ENCODE assay signal across 10 mouse cellular contexts in the genomic region with DNA sequence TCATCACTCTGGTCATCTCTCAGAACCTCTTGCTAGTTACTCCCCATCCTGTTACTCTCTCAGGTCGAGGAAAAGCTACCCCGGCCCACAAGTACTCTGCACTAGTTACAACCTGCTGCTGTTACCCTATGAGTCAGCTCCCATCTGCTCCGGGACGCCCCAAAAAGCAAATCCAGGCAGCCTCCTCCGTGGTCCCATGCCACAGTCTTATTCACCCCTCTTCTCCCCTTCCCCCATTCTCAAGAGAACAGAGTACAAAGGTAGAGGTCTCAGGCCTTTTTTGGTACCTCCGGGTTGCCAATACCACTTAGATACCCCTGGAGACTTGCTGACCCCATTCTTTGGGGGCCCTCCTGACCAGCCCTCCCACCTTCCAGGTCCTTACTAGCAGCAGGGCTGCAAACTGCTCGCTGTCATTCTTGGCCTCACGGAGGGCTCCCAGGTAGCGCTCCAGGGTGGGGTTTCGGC. TPM values are rescaled to one million over a fixed set of nuclear protein-coding genes. Genes with fewer than 3 reads are reported as not detected.
DNase-seq lines count a peak whose midpoint lies in the region; ATAC-seq and TF ChIP-seq lines count a peak whose summit lies in the region.
"Had no signal": no experiment of that assay in that cellular context is flagged by ENCODE, and none has a peak within 500 bp of the region (broad histone marks: within the 10 kb centered on the region; RNA-seq: fewer than 3 reads in every experiment).

No protein-coding gene starts in this region.

- peaks cover 34% of the 10 kb centered on the region for H3K36me3 ChIP-seq in heart, embryonic 14.5 days (ENCODE audit: control insufficient read depth, insufficient read depth, low read length)
- H3K36me3 ChIP-seq in CH12.LX (replicated peaks in 1 of 2; ENCODE audit: control insufficient read depth in 1 of 2, insufficient read depth in 1 of 2, low read length in 1 of 2) = peaks cover 34 to 50% of the 10 kb centered on the region in 2 experiments
- H3K36me3 ChIP-seq in forebrain, embryonic 12.5 days (replicated peaks) = peaks cover 33% of the 10 kb centered on the region
- peaks cover 31% of the 10 kb centered on the region for H3K36me3 ChIP-seq in limb, embryonic 14.5 days (ENCODE audit: control insufficient read depth, insufficient read depth, low read length)

- peaks cover 17% of the 10 kb centered on the region for H3K79me2 ChIP-seq in CH12.LX (replicated peaks; ENCODE audit: control insufficient read depth, extremely low read depth, insufficient read depth, poor library complexity, severe bottlenecking)

- peak overlapping the region; percentile 84; the same call in 1 of the 2 replicates for H3K9ac ChIP-seq in heart, embryonic 14.5 days (ENCODE audit: low read length)
- no peak overlapping the region for H3K9ac ChIP-seq in CH12.LX (ENCODE audit: insufficient read depth, low read depth)
- H3K9ac ChIP-seq in forebrain, embryonic 12.5 days = peak overlapping the region; percentile 91
- no peak overlapping the region for H3K9ac ChIP-seq in limb, embryonic 14.5 days (ENCODE audit: low read depth, low read length, severe bottlenecking)

- dilution Hi-C loops in CH12.LX (cut with MboI; ENCODE audit: extremely low pct_ligation_motif_present, extremely low pct_unique_long_range_greater_than_20kb, low sequenced_read_pairs) = no loop called here

- H3K4me3 ChIP-seq in heart, embryonic 14.5 days (ENCODE audit: control insufficient read depth in 1 of 2, insufficient read depth in 1 of 2, low read depth in 1 of 2, low read length in 2 of 2) = peak overlapping the region in 1 of 2 experiments; percentile 88; a peak in 2 of 4 replicates
- H3K4me3 ChIP-seq in CH12.LX (replicated peaks in 1 of 3; ENCODE audit: low read depth in 2 of 3, low read length in 2 of 3, poor library complexity in 1 of 3) = no peak overlapping the region
- peak overlapping the region; percentile 76 for H3K4me3 ChIP-seq in forebrain, embryonic 12.5 days (replicated peaks)
- H3K4me3 ChIP-seq in limb, embryonic 14.5 days (replicated peaks; ENCODE audit: low read length) = peak overlapping the region; percentile 67

- peak overlapping the region; percentile 96 for H3K4me2 ChIP-seq in heart, embryonic 14.5 days (ENCODE audit: low read length)
- H3K4me2 ChIP-seq in CH12.LX (ENCODE audit: insufficient read depth, low read depth, poor library complexity, severe bottlenecking) = peak overlapping the region; percentile 52
- peak overlapping the region; percentile 99 for H3K4me2 ChIP-seq in forebrain, embryonic 12.5 days
- H3K4me2 ChIP-seq in limb, embryonic 14.5 days (replicated peaks; ENCODE audit: low read depth, low read length, severe bottlenecking) = peak overlapping the region; percentile 99

- no peak overlapping the region for H3K27ac ChIP-seq in heart, embryonic 14.5 days (replicated peaks in 1 of 2; ENCODE audit: control insufficient read depth in 1 of 2, insufficient read depth in 1 of 2, low read depth in 2 of 2, low read length in 2 of 2)
- H3K27ac ChIP-seq in CH12.LX (ENCODE audit: insufficient read depth, low read depth) = no peak overlapping the region
- H3K27ac ChIP-seq in forebrain, embryonic 12.5 days = no peak overlapping the region
- H3K27ac ChIP-seq in limb, embryonic 14.5 days (replicated peaks; ENCODE audit: low read depth, low read length) = no peak overlapping the region

- H3K27me3 ChIP-seq in heart, embryonic 14.5 days (ENCODE audit: control insufficient read depth, insufficient read depth, low read length) = no peaks in the 10 kb centered on the region
- no peaks in the 10 kb centered on the region for H3K27me3 ChIP-seq in CH12.LX (replicated peaks)
- no peaks in the 10 kb centered on the region for H3K27me3 ChIP-seq in forebrain, embryonic 12.5 days
- H3K27me3 ChIP-seq in limb, embryonic 14.5 days (ENCODE audit: control insufficient read depth, insufficient read depth, low read length) = no peaks in the 10 kb centered on the region

- peaks cover 10 to 21% of the 10 kb centered on the region in 2 experiments; a peak in 3 of 4 replicates for H3K4me1 ChIP-seq in heart, embryonic 14.5 days (ENCODE audit: control insufficient read depth in 2 of 2, insufficient read depth in 2 of 2, low read length in 2 of 2)
- H3K4me1 ChIP-seq in CH12.LX (ENCODE audit: control insufficient read depth in 1 of 2, insufficient read depth in 2 of 2) = peaks cover 11 to 51% of the 10 kb centered on the region in 2 experiments
- peaks cover 54% of the 10 kb centered on the region for H3K4me1 ChIP-seq in forebrain, embryonic 12.5 days
- peaks cover 23% of the 10 kb centered on the region for H3K4me1 ChIP-seq in limb, embryonic 14.5 days (ENCODE audit: control insufficient read depth, insufficient read depth, low read length)

- DNase-seq in heart, adult 8-10 months (ENCODE audit: low spot score) = no peak
- no peak for DNase-seq in CH12.LX (ENCODE audit: extremely low read depth)
- DNase-seq in limb, embryonic 14.5 days (ENCODE audit: low spot score) = no peak
- DNase-seq in adipocyte (ENCODE audit: low spot score) = no peak
- no peak for DNase-seq in urinary bladder, adult 2 months (ENCODE audit: low spot score)

- no peak for ATAC-seq in heart, embryonic 14.5 days (ENCODE audit: insufficient number of reproducible peaks, insufficient read depth, low FRiP score, low read depth)
- ATAC-seq in forebrain, embryonic 12.5 days (ENCODE audit: low FRiP score) = no peak
- no peak for ATAC-seq in limb, embryonic 14.5 days (ENCODE audit: low FRiP score, low read depth)
- ATAC-seq in monocyte, adult 5-6 weeks (replicated peaks; ENCODE audit: insufficient number of reproducible peaks, low FRiP score, low TSS enrichment, poor library complexity, severe bottlenecking) = no peak

- TF ChIP-seq POLR2A in CH12.LX (IDR thresholded peaks at IDR 0.05; ENCODE audit: low read depth, low read length) = no peak
- no peak for TF ChIP-seq POLR2A in limb, embryonic 14.5 days (IDR thresholded peaks at IDR 0.05; ENCODE audit: borderline replicate concordance, extremely low read depth, insufficient read depth, insufficient read length)

- no peaks in the 10 kb centered on the region for H3K9me3 ChIP-seq in heart, embryonic 14.5 days (ENCODE audit: control insufficient read depth, low read length)
- H3K9me3 ChIP-seq in CH12.LX (replicated peaks; ENCODE audit: low read length) = no peaks in the 10 kb centered on the region
- H3K9me3 ChIP-seq in forebrain, embryonic 12.5 days = no peaks in the 10 kb centered on the region
- no peaks in the 10 kb centered on the region for H3K9me3 ChIP-seq in limb, embryonic 14.5 days (ENCODE audit: control insufficient read depth, low read length)

- in situ Hi-C loops in CH12.LX (cut with MboI; ENCODE audit: low pct_ligation_motif_present, low pct_unique_long_range_greater_than_20kb, low sequenced_read_pairs) = no loop called here

- no peak for TF ChIP-seq RAD21 in CH12.LX (IDR thresholded peaks at IDR 0.05; ENCODE audit: low read depth, low read length)

- TF ChIP-seq CTCF in CH12.LX (conservative IDR thresholded peaks at IDR 0.05 in 1 of 2, IDR thresholded peaks at IDR 0.05 in 1 of 2; ENCODE audit: low read depth in 2 of 2, low read length in 2 of 2) = no peak

- WGBS in heart, embryonic 14.5 days = 62% methylated on average over 10 of the region's 10 CpGs
- 47% methylated on average over 10 of the region's 10 CpGs for WGBS in forebrain, embryonic 12.5 days
- 53% methylated on average over 10 of the region's 10 CpGs for WGBS in limb, embryonic 14.5 days

- no peak for TF ChIP-seq EP300 in CH12.LX (IDR thresholded peaks at IDR 0.05; ENCODE audit: low read length)

TF ChIP-seq in CH12.LX, 34 proteins besides CTCF, POLR2A, EP300 and RAD21 (continues in another document):
- no peak for TF ChIP-seq RCOR1 (conservative IDR thresholded peaks at IDR 0.05; ENCODE audit: low read depth, low read length)
- TF ChIP-seq ZC3H11A (IDR thresholded peaks at IDR 0.05; ENCODE audit: low read depth, low read length) = no peak
- TF ChIP-seq CHD2 (IDR thresholded peaks at IDR 0.05; ENCODE audit: low read length) = no peak
- TF ChIP-seq ZNF384 (IDR thresholded peaks at IDR 0.05; ENCODE audit: low read depth, low read length) = no peak
- TF ChIP-seq TBP (conservative IDR thresholded peaks at IDR 0.05; ENCODE audit: low read depth, low read length) = no peak
- no peak for TF ChIP-seq ELF1 (IDR thresholded peaks at IDR 0.05; ENCODE audit: low read depth, low read length)

RNA-seq across cellular contexts. Expression of a gene that starts 1.6 kb away (rescaled TPM):
- polyA plus RNA-seq in heart, embryonic 14.5 days (2014; fragmentation: Nextera tagmentation; extraction: Ambion mirVana) = 19.0 and 20.2 TPM in 2 replicates
- total RNA-seq in heart, adult 8-10 months (2022) = 10 to 100 TPM; 17.2 to 20.1 (median 17.8) TPM
- total RNA-seq in CH12.LX (2012; rRNA removed) (30.6 and 37.1 TPM in 2 replicates), CH12.LX (2014; rRNA removed) (18.6 and 18.7 TPM in 2 replicates)
- polyA plus RNA-seq in CH12.LX (2012; ENCODE audit: insufficient read length, low read depth) = 36.3 and 41.2 TPM in 2 replicates
- 46.4 and 52.3 TPM in 2 replicates for polyA plus RNA-seq in forebrain, embryonic 12.5 days (2016; fragmentation: Nextera tagmentation; extraction: Ambion mirVana)
- polyA plus RNA-seq in limb, embryonic 14.5 days (2012; rRNA removed) = 39.0 and 51.9 TPM in 2 replicates
- polyA plus RNA-seq in limb, embryonic 14.5 days (2014; fragmentation: Nextera tagmentation; extraction: Ambion mirVana) = 29.1 and 29.8 TPM in 2 replicates
- 26.1 and 27.2 TPM in 2 replicates for polyA plus RNA-seq in urinary bladder, adult 2 months (2012; rRNA removed)
- 4.7 to 9.4 TPM (median 6.5 TPM) in 3 replicates for total RNA-seq in monocyte, adult 5-6 weeks (2017)

RNA-seq across cellular contexts. Expression of a gene that starts 1.8 kb away (rescaled TPM):
- polyA plus RNA-seq in heart, embryonic 14.5 days (2014; fragmentation: Nextera tagmentation; extraction: Ambion mirVana) = 22.3 and 23.0 TPM in 2 replicates
- 10 to 100 TPM; 27.8 to 33.6 (median 31.3) TPM for total RNA-seq in heart, adult 8-10 months (2022)
- 12.7 and 17.0 TPM in 2 replicates for total RNA-seq in CH12.LX (2012; rRNA removed)
- 3.0 and 3.1 TPM in 2 replicates for total RNA-seq in CH12.LX (2014; rRNA removed)
- polyA plus RNA-seq in CH12.LX (2012; ENCODE audit: insufficient read length, low read depth) = 14.7 and 15.2 TPM in 2 replicates
- 32.9 and 33.5 TPM in 2 replicates for polyA plus RNA-seq in forebrain, embryonic 12.5 days (2016; fragmentation: Nextera tagmentation; extraction: Ambion mirVana)
- 27.7 and 31.8 TPM in 2 replicates for polyA plus RNA-seq in limb, embryonic 14.5 days (2012; rRNA removed)
- 21.1 and 22.9 TPM in 2 replicates for polyA plus RNA-seq in limb, embryonic 14.5 days (2014; fragmentation: Nextera tagmentation; extraction: Ambion mirVana)
- 20.6 and 24.4 TPM in 2 replicates for polyA plus RNA-seq in urinary bladder, adult 2 months (2012; rRNA removed)
- 18.5 to 37.3 TPM (median 20.5 TPM) in 3 replicates for total RNA-seq in monocyte, adult 5-6 weeks (2017)

RNA-seq across cellular contexts. Expression of a gene that starts 15.6 kb away (rescaled TPM):
- polyA plus RNA-seq in heart, embryonic 14.5 days (2014; fragmentation: Nextera tagmentation; extraction: Ambion mirVana) = 0.09 TPM in 1 of 2 replicates, not detected in the other
- under 1 TPM in 1 of 4 experiments, not detected in 3; 0.11 TPM for total RNA-seq in heart, adult 8-10 months (2022)
- total RNA-seq in CH12.LX (2012; rRNA removed) (not detected in 2 replicates), CH12.LX (2014; rRNA removed) (not detected in 2 replicates)
- polyA plus RNA-seq in CH12.LX (2012; ENCODE audit: insufficient read length, low read depth) = not detected in 2 replicates
- polyA plus RNA-seq in forebrain, embryonic 12.5 days (2016; fragmentation: Nextera tagmentation; extraction: Ambion mirVana) = 0.87 and 1.2 TPM in 2 replicates
- polyA plus RNA-seq in limb, embryonic 14.5 days (2012; rRNA removed) = 0.48 and 0.53 TPM in 2 replicates
- 0.34 and 0.46 TPM in 2 replicates for polyA plus RNA-seq in limb, embryonic 14.5 days (2014; fragmentation: Nextera tagmentation; extraction: Ambion mirVana)
- polyA plus RNA-seq in urinary bladder, adult 2 months (2012; rRNA removed) = 0.04 TPM in 1 of 2 replicates, not detected in the other
- not detected in 3 replicates for total RNA-seq in monocyte, adult 5-6 weeks (2017)
- total RNA-seq: left cerebral cortex, postnatal 10 days; MEL had no signal

Comparison
In these comparisons a context has a peak if more than half of its experiments do, and no peak if none do; other contexts are left out.
1. H3K4me3 ChIP-seq: peak in forebrain, embryonic 12.5 days (single experiment) and limb, embryonic 14.5 days (single experiment); none in CH12.LX (0 of 3).
2. H3K9ac ChIP-seq: peak in heart, embryonic 14.5 days (single experiment) and forebrain, embryonic 12.5 days (single experiment); none in CH12.LX (single experiment) and limb, embryonic 14.5 days (single experiment).
3. Peak in every context shown above with its lines, with median percentiles within 50 percentile points of each other: H3K4me2 ChIP-seq.